Mouse (Mus musculus): ENCODE measurements around the gene Mif. TPM values are rescaled to one million over a fixed set of nuclear protein-coding genes. Genes with fewer than 3 reads are reported as not detected.
"Not testable (repeated sequence)": the region's sequence is repeated elsewhere in the genome, so short reads cannot be mapped to it uniquely, and the experiment has no call there.

Gene Mif
- 100 to 1,000 TPM; 200 to 220 TPM for total RNA-seq (2021)
- polyA plus RNA-seq (2012; rRNA removed) = 375 and 556 TPM in 2 replicates
- long read RNA-seq, transcript Mif-201 (3 exons, 544 nt) = major isoform, 141 of 144 reads
- long read RNA-seq, partial matches to known transcripts = 0 of 144 reads
- long read RNA-seq, other reads (novel, unspliced or antisense) = 2 of 144 reads

- Histone ChIP-seq H3K27ac (peak within 1 kb of the TSS; percentile 84), H3K4me3 (peak within 1 kb of the TSS; percentile 88), H3K9ac (ENCODE audit: low read depth, low read length) (peak within 1 kb of the TSS; percentile 66)
- TF ChIP-seq POLR2A (IDR thresholded peaks at IDR 0.05; ENCODE audit: insufficient read depth, low read depth, low read length) = peak; percentile 87
- H3K4me1 ChIP-seq (ENCODE audit: control insufficient read depth, insufficient read depth, low read length); H3K27me3 ChIP-seq (ENCODE audit: control insufficient read depth, insufficient read depth, low read length); H3K79me2 ChIP-seq (replicated peaks; ENCODE audit: control insufficient read depth, insufficient read depth, low read length); H3K36me3 ChIP-seq (ENCODE audit: control insufficient read depth, insufficient read depth, low read length): not testable (repeated sequence)
- intact Hi-C loops (cut with DNase I) = loop anchor here (2.0 kb wide), 1 partner anchor 17 kb away; no protein-coding TSS in a partner anchor
- under 1% methylated on average over 46 of the region's 46 CpGs for WGBS
- DNase-seq = peak; percentile 90 to 92
These were observed at the start of gene Mif for GRCm38 (mm10) chr10:75859786-75860470. Mif (minus strand) TSS chr10:75860240.

GRCm38 (mm10) chr10:75906882-75907281 is 46.8 kb upstream of the Mif start:
- no peak overlapping the region for H3K4me3 ChIP-seq
- H3K9ac ChIP-seq (ENCODE audit: low read depth, low read length) = no peak overlapping the region
- H3K36me3 ChIP-seq (ENCODE audit: control insufficient read depth, insufficient read depth, low read length) = 0 out of 2 replicates have a peak, but pooled peaks cover 1% of the 10 kb centered on the region
- TF ChIP-seq CTCF (IDR thresholded peaks at IDR 0.05) (no peak), POLR2A (IDR thresholded peaks at IDR 0.05; ENCODE audit: insufficient read depth, low read depth, low read length) (no peak), EP300 (IDR thresholded peaks at IDR 0.05; ENCODE audit: insufficient read depth, low read depth, low read length) (no peak)
- 91% methylated on average over 4 of the region's 4 CpGs for WGBS
- intact Hi-C loops (cut with DNase I) = no loop called here
- H3K79me2 ChIP-seq (replicated peaks; ENCODE audit: control insufficient read depth, insufficient read depth, low read length) = no peaks in the 10 kb centered on the region
- no peak overlapping the region for H3K27ac ChIP-seq
- DNase-seq = no peak
- H3K27me3 ChIP-seq (ENCODE audit: control insufficient read depth, insufficient read depth, low read length) = no peaks in the 10 kb centered on the region
- H3K4me1 ChIP-seq (ENCODE audit: control insufficient read depth, insufficient read depth, low read length) = no peaks in the 10 kb centered on the region

DNA sequence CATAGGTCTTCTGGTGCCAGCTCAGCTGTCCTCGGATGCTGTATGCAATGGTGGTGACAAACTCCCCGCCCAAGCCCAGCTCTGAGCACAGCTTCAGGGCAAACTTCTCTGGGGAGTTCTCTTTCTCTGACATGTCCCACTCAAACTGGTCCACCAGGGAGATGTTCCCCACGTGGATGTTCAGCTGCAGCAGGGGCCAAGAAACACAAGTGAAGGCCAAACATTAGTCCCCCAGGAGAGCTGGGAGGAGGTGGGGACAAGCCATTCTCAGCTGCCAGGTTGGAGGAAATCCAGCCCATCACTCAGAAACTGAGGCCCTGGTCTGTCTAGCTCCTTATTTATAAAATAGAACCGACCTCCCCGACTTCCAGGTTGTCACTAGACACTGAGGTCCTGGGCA is 44.4 kb upstream of the Mif start:
- H3K9ac ChIP-seq (ENCODE audit: low read depth, low read length) = no peak overlapping the region
- no peaks in the 10 kb centered on the region for H3K79me2 ChIP-seq (replicated peaks; ENCODE audit: control insufficient read depth, insufficient read depth, low read length)
- peak in 1 of 2 experiments; percentile 46 for DNase-seq
- H3K4me3 ChIP-seq = no peak overlapping the region
- H3K4me1 ChIP-seq (ENCODE audit: control insufficient read depth, insufficient read depth, low read length) = no peaks in the 10 kb centered on the region
- 77% methylated on average over 5 of the region's 5 CpGs for WGBS
- no peak overlapping the region for H3K27ac ChIP-seq
- no peak for TF ChIP-seq CTCF (IDR thresholded peaks at IDR 0.05)
- TF ChIP-seq EP300 (IDR thresholded peaks at IDR 0.05; ENCODE audit: insufficient read depth, low read depth, low read length) = no peak
- no peak for TF ChIP-seq POLR2A (IDR thresholded peaks at IDR 0.05; ENCODE audit: insufficient read depth, low read depth, low read length)
- peaks cover 6% of the 10 kb centered on the region for H3K36me3 ChIP-seq (ENCODE audit: control insufficient read depth, insufficient read depth, low read length)
- intact Hi-C loops (cut with DNase I) = no loop called here
- H3K27me3 ChIP-seq (ENCODE audit: control insufficient read depth, insufficient read depth, low read length) = no peaks in the 10 kb centered on the region

GRCm38 (mm10) chr10:75898846-75899245 is 38.8 kb upstream of the Mif start:
- no peak for TF ChIP-seq POLR2A (IDR thresholded peaks at IDR 0.05; ENCODE audit: insufficient read depth, low read depth, low read length)
- no peak for TF ChIP-seq EP300 (IDR thresholded peaks at IDR 0.05; ENCODE audit: insufficient read depth, low read depth, low read length)
- no peak for TF ChIP-seq CTCF (IDR thresholded peaks at IDR 0.05)
- H3K27me3 ChIP-seq (ENCODE audit: control insufficient read depth, insufficient read depth, low read length) = no peaks in the 10 kb centered on the region
- peak; percentile 67 to 85 for DNase-seq
- no peak overlapping the region for H3K9ac ChIP-seq (ENCODE audit: low read depth, low read length)
- H3K4me1 ChIP-seq (ENCODE audit: control insufficient read depth, insufficient read depth, low read length) = peaks cover 13% of the 10 kb centered on the region
- no peak overlapping the region for H3K4me3 ChIP-seq
- WGBS = 4% methylated on average over 3 of the region's 3 CpGs
- intact Hi-C loops (cut with DNase I) = loop anchor here (10.0 kb wide), 1 partner anchor 136 kb away; the partner anchor contains the start of gene Zfp280b
- no peaks in the 10 kb centered on the region for H3K79me2 ChIP-seq (replicated peaks; ENCODE audit: control insufficient read depth, insufficient read depth, low read length)
- H3K36me3 ChIP-seq (ENCODE audit: control insufficient read depth, insufficient read depth, low read length) = peaks cover 9% of the 10 kb centered on the region
- peak overlapping the region; percentile 61 for H3K27ac ChIP-seq

DNA sequence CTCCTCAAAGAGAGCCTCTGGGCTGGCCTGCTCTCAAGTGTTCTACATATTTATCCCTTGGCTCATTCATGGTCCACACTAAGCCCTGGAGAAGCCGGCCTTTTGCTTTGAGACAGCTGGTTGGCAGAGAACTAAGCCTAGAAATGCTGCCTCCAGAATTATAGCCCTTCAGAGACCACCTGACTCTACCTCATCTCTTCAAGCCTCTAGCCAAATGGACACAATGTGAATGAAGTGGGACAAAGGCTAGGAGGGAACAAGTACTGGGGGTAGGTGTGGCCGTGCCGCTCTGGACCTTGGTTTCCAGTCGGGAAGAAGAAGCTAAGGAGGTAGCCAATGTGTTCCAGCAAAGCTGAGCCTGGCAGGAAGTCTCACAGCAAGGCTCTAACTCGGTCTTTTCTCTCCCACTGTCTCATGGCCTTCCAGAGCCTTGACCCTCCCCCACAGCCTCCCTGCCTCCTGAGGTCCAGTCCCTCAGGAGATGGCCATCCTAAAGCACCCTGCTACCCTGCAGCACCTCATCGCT is 38.1 kb upstream of the Mif start:
- peaks cover 13% of the 10 kb centered on the region for H3K4me1 ChIP-seq (ENCODE audit: control insufficient read depth, insufficient read depth, low read length)
- TF ChIP-seq EP300 (IDR thresholded peaks at IDR 0.05; ENCODE audit: insufficient read depth, low read depth, low read length) (no peak), CTCF (IDR thresholded peaks at IDR 0.05) (no peak), POLR2A (IDR thresholded peaks at IDR 0.05; ENCODE audit: insufficient read depth, low read depth, low read length) (no peak)
- WGBS = 63% methylated on average over 6 of the region's 6 CpGs
- intact Hi-C loops (cut with DNase I) = loop anchor here (10.0 kb wide), 1 partner anchor 137 kb away; the partner anchor contains the start of gene Zfp280b
- peak; percentile 20 to 32 for DNase-seq
- 0 out of 2 replicates have a peak overlapping the region, but pooled peaks have one; percentile 4 for H3K9ac ChIP-seq (ENCODE audit: low read depth, low read length)
- H3K79me2 ChIP-seq (replicated peaks; ENCODE audit: control insufficient read depth, insufficient read depth, low read length) = no peaks in the 10 kb centered on the region
- H3K36me3 ChIP-seq (ENCODE audit: control insufficient read depth, insufficient read depth, low read length) = peaks cover 9% of the 10 kb centered on the region
- H3K27ac ChIP-seq = peak overlapping the region; percentile 61
- no peaks in the 10 kb centered on the region for H3K27me3 ChIP-seq (ENCODE audit: control insufficient read depth, insufficient read depth, low read length)
- no peak overlapping the region for H3K4me3 ChIP-seq

- DNase-seq = peak; percentile 60 to 81
- H3K9ac ChIP-seq (ENCODE audit: low read depth, low read length) = no peak overlapping the region
- no peaks in the 10 kb centered on the region for H3K27me3 ChIP-seq (ENCODE audit: control insufficient read depth, insufficient read depth, low read length)
- no peak overlapping the region for H3K4me3 ChIP-seq
- intact Hi-C loops (cut with DNase I) = loop anchor here (1.0 to 10.0 kb wide), 2 partner anchors 54 to 137 kb away; partner anchors contain the start of gene Zfp280b
- 27% methylated on average over 6 of the region's 6 CpGs for WGBS
- no peak overlapping the region for H3K27ac ChIP-seq
- H3K36me3 ChIP-seq (ENCODE audit: control insufficient read depth, insufficient read depth, low read length) = peaks cover 9% of the 10 kb centered on the region
- peak; percentile 87 for TF ChIP-seq CTCF (IDR thresholded peaks at IDR 0.05)
- peak; percentile 51; the same call in 1 of the 2 replicates for TF ChIP-seq EP300 (IDR thresholded peaks at IDR 0.05; ENCODE audit: insufficient read depth, low read depth, low read length)
- no peak for TF ChIP-seq POLR2A (IDR thresholded peaks at IDR 0.05; ENCODE audit: insufficient read depth, low read depth, low read length)
- no peaks in the 10 kb centered on the region for H3K79me2 ChIP-seq (replicated peaks; ENCODE audit: control insufficient read depth, insufficient read depth, low read length)
- H3K4me1 ChIP-seq (ENCODE audit: control insufficient read depth, insufficient read depth, low read length) = peaks cover 15% of the 10 kb centered on the region
These were observed 37.3 kb upstream of the Mif start for GRCm38 (mm10) chr10:75897373-75897772.

Data from heart, adult 2 months (tissue).